Mouse (Mus musculus): Measurements from ENCODE around the gene 3100002H09Rik.

GRCm38 (mm10) chr4:124631456-124631855, 20.9 kb upstream of the 3100002H09Rik start:
- TF ChIP-seq CTCF (IDR thresholded peaks at IDR 0.05 in 2 of 3, conservative IDR thresholded peaks at IDR 0.05 in 1 of 3; ENCODE audit: control insufficient read depth in 1 of 3, insufficient read depth in 1 of 3, low read depth in 2 of 3, low read length in 3 of 3, poor library complexity in 1 of 3, severe bottlenecking in 1 of 3) (no peak), ETS1 (IDR thresholded peaks at IDR 0.05; ENCODE audit: low read depth, low read length) (no peak), MAX (IDR thresholded peaks at IDR 0.05; ENCODE audit: low read length) (no peak), MYC (IDR thresholded peaks at IDR 0.05; ENCODE audit: low read depth, low read length) (no peak), POLR2A (IDR thresholded peaks at IDR 0.05; ENCODE audit: control insufficient read depth in 1 of 2, insufficient read depth in 1 of 2, low read depth in 1 of 2, low read length in 2 of 2, poor library complexity in 1 of 2) (no peak), ELF1 (IDR thresholded peaks at IDR 0.05; ENCODE audit: low read depth, low read length) (no peak), GATA1 (IDR thresholded peaks at IDR 0.05; ENCODE audit: low read depth, low read length) (no peak), BHLHE40 (IDR thresholded peaks at IDR 0.05; ENCODE audit: borderline replicate concordance, low read depth, low read length) (no peak), NRF1 (IDR thresholded peaks at IDR 0.05; ENCODE audit: insufficient read depth, low read depth, low read length, poor library complexity, severe bottlenecking) (no peak)

Data from MEL (cell line).